Comparison of ENCODE assay signal across 20 mouse cellular contexts in genomic region chr10:98951286-98952270, GRCm38 (mm10). TPM values are rescaled to one million over a fixed set of nuclear protein-coding genes. Genes with fewer than 3 reads are reported as not detected.
DNase-seq lines count a peak whose midpoint lies in the region; ATAC-seq and TF ChIP-seq lines count a peak whose summit lies in the region.
"Had no signal": no experiment of that assay in that cellular context is flagged by ENCODE, and none has a peak within 500 bp of the region (broad histone marks: within the 10 kb centered on the region; RNA-seq: fewer than 3 reads in every experiment).

No protein-coding gene starts in this region.

- no peak overlapping the region for H3K4me2 ChIP-seq in hindbrain, embryonic 12.5 days (replicated peaks)
- H3K4me2 ChIP-seq: hindbrain, embryonic 14.5 days; limb, embryonic 13.5 days; lung, embryonic 15.5 days; neural tube, embryonic 12.5 days had no signal

- peak; percentile 37 to 54 for DNase-seq in cerebellum, adult 18-20 months
- no peak for DNase-seq in cerebellum, adult 8-10 months
- DNase-seq in layer of hippocampus, adult 2 months (ENCODE audit: low spot score in 2 of 2), result no peak
- no peak for DNase-seq in layer of hippocampus, postnatal 10 days (ENCODE audit: low spot score in 2 of 2)
- DNase-seq in 3T3-L1 (ENCODE audit: low read depth, low spot score), result peak; percentile 40
- DNase-seq in adrenal gland, postnatal 36 days, result no peak
- DNase-seq: adrenal gland, postnatal 25 days; cerebellum, postnatal 10 days; heart, adult 18-20 months; kidney, adult 8-10 months; midbrain, embryonic 14.5 days; spleen, adult 18-20 months; thymus, postnatal 25 days had no signal

- H3K9me3 ChIP-seq in hindbrain, embryonic 12.5 days (replicated peaks), result no peaks in the 10 kb centered on the region
- H3K9me3 ChIP-seq: forebrain, embryonic 10.5 days; limb, embryonic 13.5 days; lung, embryonic 15.5 days; neural tube, embryonic 12.5 days had no signal

- no peaks in the 10 kb centered on the region for H3K27me3 ChIP-seq in hindbrain, embryonic 12.5 days
- H3K27me3 ChIP-seq: limb, embryonic 13.5 days; lung, embryonic 15.5 days; neural tube, embryonic 12.5 days had no signal

- 88% methylated on average over 17 of the region's 17 CpGs for WGBS in hindbrain, embryonic 12.5 days

- H3K9ac ChIP-seq in hindbrain, embryonic 12.5 days, result no peak overlapping the region
- H3K9ac ChIP-seq: hindbrain, embryonic 14.5 days; limb, embryonic 13.5 days; lung, embryonic 15.5 days; neural tube, embryonic 12.5 days had no signal

- TF ChIP-seq CTCF in layer of hippocampus, adult 2 months (conservative IDR thresholded peaks at IDR 0.05), result no peak

- H3K27ac ChIP-seq in layer of hippocampus, adult 2 months, result peak overlapping the region; percentile 47
- H3K27ac ChIP-seq in hindbrain, embryonic 12.5 days, result no peak overlapping the region
- H3K27ac ChIP-seq: forebrain, embryonic 10.5 days; hindbrain, embryonic 14.5 days; limb, embryonic 13.5 days; lung, embryonic 15.5 days; neural tube, embryonic 12.5 days had no signal

- H3K36me3 ChIP-seq in hindbrain, embryonic 12.5 days, result no peaks in the 10 kb centered on the region
- H3K36me3 ChIP-seq: forebrain, embryonic 10.5 days; limb, embryonic 13.5 days; lung, embryonic 15.5 days; neural tube, embryonic 12.5 days had no signal

- H3K4me3 ChIP-seq in layer of hippocampus, adult 2 months, result no peak overlapping the region
- no peak overlapping the region for H3K4me3 ChIP-seq in hindbrain, embryonic 12.5 days
- H3K4me3 ChIP-seq: forebrain, embryonic 10.5 days; limb, embryonic 13.5 days; lung, embryonic 15.5 days; neural tube, embryonic 12.5 days had no signal

- ATAC-seq in granulocyte monocyte progenitor cell, adult 5-6 weeks (replicated peaks; ENCODE audit: poor library complexity, severe bottlenecking), result peak; percentile 15
- ATAC-seq in hindbrain, embryonic 12.5 days (ENCODE audit: low FRiP score), result no peak

- peaks cover 6% of the 10 kb centered on the region for H3K4me1 ChIP-seq in hindbrain, embryonic 12.5 days

RNA-seq across cellular contexts. Expression of gene Atp2b1, which starts 37.4 kb away (rescaled TPM):
- total RNA-seq in layer of hippocampus, adult 2 months (2021), result 1,000 to 10,000 TPM; 1,026 to 1,053 TPM
- 1,000 to 10,000 TPM; 1,022 to 1,059 TPM for total RNA-seq in layer of hippocampus, postnatal 10 days (2021)
- total RNA-seq in granulocyte monocyte progenitor cell, adult 5-6 weeks (2014; fragmentation: Nextera tagmentation), result 32.1 and 40.7 TPM in 2 replicates
- 54.3 and 61.8 TPM in 2 replicates for total RNA-seq in granulocyte monocyte progenitor cell, adult 5-6 weeks (2017)
- 151 and 160 TPM in 2 replicates for polyA plus RNA-seq in hindbrain, embryonic 12.5 days (2016; fragmentation: Nextera tagmentation; extraction: Ambion mirVana)
- total RNA-seq in adrenal gland, postnatal 36 days (2021), result 10 to 100 TPM; 50.1 to 57.9 TPM

Comparison
In these comparisons a context has a peak if more than half of its experiments do, and no peak if none do; other contexts are left out.
1. DNase-seq: peak in cerebellum, adult 18-20 months (2 of 2) and 3T3-L1 (single experiment); none in cerebellum, adult 8-10 months (single experiment), layer of hippocampus, adult 2 months (0 of 2), layer of hippocampus, postnatal 10 days (0 of 2) and adrenal gland, postnatal 36 days (0 of 2).
2. RNA of gene Atp2b1, which starts 37.4 kb away (total RNA-seq): 1,022 to 1,059 TPM in layer of hippocampus, postnatal 10 days and 1,026 to 1,053 TPM in layer of hippocampus, adult 2 months; 32.1 to 61.8 TPM in granulocyte monocyte progenitor cell, adult 5-6 weeks and 50.1 to 57.9 TPM in adrenal gland, postnatal 36 days; every median in the first group is over 10 times any median in the second.